Mouse (Mus musculus): ENCODE data around the gene Swi5. TPM values are rescaled to one million over a fixed set of nuclear protein-coding genes. Genes with fewer than 3 reads are reported as not detected.
"Not testable (repeated sequence)": the region's sequence is repeated elsewhere in the genome, so short reads cannot be mapped to it uniquely, and the experiment has no call there.

Swi5 gene
- polyA plus RNA-seq, 1 experiment from 2014 or later: 380 TPM

DNA sequence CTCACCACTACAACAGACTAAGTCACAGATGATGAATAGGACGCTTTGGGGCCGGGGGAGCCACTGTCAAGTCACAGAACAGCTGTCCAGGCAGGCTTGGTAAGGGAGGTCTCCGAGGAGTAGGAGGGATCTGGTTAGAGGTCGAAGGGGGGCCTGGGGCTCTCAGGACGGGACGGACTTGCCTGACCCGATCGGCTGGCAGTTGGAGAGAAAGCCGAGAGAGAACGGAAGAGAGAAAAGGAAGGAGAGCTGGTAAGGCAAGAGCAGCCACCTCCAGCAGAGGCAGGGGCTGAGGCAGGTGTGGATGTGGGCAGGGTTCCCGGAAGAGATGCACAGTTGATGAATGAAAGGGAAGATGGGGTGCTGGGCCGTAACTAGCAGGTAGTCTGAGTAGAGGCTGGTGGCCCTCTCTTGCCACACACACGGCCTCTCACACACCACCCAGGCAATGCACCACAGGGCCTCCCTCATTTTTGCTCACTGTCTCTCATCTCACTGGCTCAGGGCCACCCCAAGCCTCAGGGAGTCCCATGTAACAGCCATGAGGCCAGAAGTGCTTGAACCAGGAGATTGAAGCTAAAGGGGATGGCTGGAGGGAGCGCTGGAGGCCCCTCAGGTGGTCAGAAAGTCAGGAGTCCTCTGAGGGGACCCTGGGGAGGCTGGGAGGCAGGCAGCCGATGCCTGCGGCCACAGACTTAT is 21.1 kb upstream of the Swi5 start:
- ATAC-seq (ENCODE audit: low FRiP score): no peak
- Histone ChIP-seq H3K4me3 (no peak overlapping the region), H3K36me3 (peaks cover 55% of the 10 kb centered on the region), H3K27me3 (peaks cover 16% of the 10 kb centered on the region; the same call in 1 of the 2 replicates), H3K27ac (no peak overlapping the region), H3K4me1 (peaks cover 26% of the 10 kb centered on the region), H3K4me2 (replicated peaks) (no peak overlapping the region), H3K9me3 (replicated peaks) (no peaks in the 10 kb centered on the region), H3K9ac (no peak overlapping the region)
- 82% methylated on average over 16 of the region's 16 CpGs for WGBS

DNA sequence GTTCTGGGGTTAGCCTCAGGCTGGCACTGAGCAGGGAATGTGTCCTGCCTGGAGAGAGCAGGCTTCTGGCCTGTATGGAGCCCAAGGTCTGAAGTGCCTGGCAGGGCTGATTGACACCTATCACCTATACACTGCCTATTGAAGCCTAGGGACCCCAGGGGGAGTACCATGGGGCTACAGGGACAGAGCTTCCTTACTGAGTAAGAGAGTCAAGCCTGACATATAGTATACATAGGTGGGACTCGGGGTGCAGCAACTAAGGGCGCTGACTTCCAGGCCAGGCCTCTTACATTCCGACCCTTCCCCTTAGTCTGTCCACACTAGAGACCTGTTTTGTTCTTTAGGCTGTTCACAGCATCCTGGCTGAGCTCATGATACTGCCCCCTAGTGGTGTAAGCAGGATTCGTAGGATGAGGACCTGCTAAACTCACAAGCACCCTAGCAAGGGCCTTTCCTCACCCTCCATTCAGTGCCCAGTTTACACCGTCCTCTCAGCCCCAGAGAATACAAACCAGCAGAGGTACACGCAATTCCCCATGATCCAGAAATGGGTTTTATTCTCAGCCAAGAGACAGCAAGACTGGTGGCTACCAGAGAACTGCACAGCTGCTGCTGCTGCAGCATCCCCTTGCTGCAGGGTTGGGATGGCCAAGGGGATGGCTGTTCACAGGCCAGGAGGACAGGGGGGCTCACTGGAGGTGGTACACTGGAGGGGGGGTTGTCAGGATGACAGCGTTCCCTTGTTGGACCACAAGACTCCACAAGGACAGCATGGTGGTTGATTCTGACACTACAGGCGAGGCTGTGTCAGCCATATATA is 20.3 kb upstream of the Swi5 start:
- 55% methylated on average over 8 of the region's 8 CpGs for WGBS
- no peak overlapping the region for H3K27ac ChIP-seq

DNA sequence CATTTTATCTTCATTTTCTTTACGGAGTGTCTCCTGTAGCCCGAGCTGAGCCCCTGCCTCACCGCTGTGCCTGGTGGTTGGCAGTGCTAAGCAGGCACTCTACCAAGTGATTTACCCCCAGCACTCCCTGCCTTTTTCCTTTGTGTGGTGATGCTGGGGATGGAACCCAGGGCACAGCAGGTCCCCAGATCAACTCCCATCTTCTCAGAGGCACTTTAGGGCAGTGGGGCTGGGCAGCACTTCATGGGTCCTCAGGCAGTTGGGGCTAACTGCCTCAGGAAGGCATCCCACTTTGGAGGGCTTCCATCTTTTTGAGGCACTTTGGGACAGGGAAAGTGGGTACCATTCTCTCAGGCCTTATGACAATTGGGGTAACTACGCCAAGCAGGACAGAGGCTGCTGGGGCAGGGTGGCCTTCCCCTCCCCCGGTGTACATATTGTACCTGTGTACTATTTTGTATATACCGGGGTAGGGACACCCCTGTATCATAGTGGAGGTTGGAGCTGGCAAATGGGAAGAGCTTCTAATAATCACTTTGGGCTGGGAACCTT is 19.4 kb upstream of the Swi5 start:
- ATAC-seq (ENCODE audit: low FRiP score): no peak
- H3K36me3 ChIP-seq: peaks cover 72% of the 10 kb centered on the region
- H3K9ac ChIP-seq: no peak overlapping the region
- H3K27ac ChIP-seq: no peak overlapping the region
- H3K27me3 ChIP-seq: peaks cover 5% of the 10 kb centered on the region; the same call in 1 of the 2 replicates
- H3K4me3 ChIP-seq: no peak overlapping the region
- H3K9me3 ChIP-seq (replicated peaks): no peaks in the 10 kb centered on the region
- peaks cover 27% of the 10 kb centered on the region for H3K4me1 ChIP-seq
- no peak overlapping the region for H3K4me2 ChIP-seq (replicated peaks)
- 92% methylated on average over 6 of the region's 6 CpGs for WGBS

More for the DNA sequence above, 20.3 kb upstream of the Swi5 start:
- Histone ChIP-seq H3K4me2 (replicated peaks) (no peak overlapping the region), H3K9ac (no peak overlapping the region), H3K4me3 (no peak overlapping the region), H3K36me3 (peaks cover 64% of the 10 kb centered on the region), H3K9me3 (replicated peaks) (no peaks in the 10 kb centered on the region), H3K27me3 (peaks cover 12% of the 10 kb centered on the region; the same call in 1 of the 2 replicates), H3K4me1 (peaks cover 29% of the 10 kb centered on the region)
- no peak for ATAC-seq (ENCODE audit: low FRiP score)

DNA sequence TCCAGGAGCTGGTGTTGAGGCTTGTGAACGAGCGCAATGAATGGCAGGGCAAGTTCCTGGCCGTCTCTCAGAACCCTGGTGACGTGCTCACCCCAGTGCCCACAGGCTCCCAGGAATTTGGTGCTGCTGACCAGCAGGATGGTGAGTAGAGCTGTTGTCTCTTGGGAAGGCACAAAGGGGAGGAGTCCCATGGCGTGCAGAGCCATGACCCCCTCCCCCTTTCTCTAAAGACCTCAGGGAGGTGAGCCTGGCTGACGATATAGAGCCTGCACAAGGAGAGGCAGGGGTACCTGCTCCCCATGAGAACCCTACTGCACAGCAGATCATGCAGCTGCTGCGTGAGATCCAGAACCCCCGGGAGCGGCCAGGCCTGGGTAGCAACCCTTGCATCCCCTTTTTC is 18.3 kb upstream of the Swi5 start:
- Histone ChIP-seq H3K4me2 (replicated peaks) (no peak overlapping the region), H3K9ac (no peak overlapping the region), H3K27ac (no peak overlapping the region), H3K4me3 (no peak overlapping the region), H3K9me3 (replicated peaks) (no peaks in the 10 kb centered on the region), H3K4me1 (peaks cover 15% of the 10 kb centered on the region), H3K27me3 (no peaks in the 10 kb centered on the region), H3K36me3 (peaks cover 78% of the 10 kb centered on the region)
- WGBS: 77% methylated on average over 9 of the region's 9 CpGs
- no peak for ATAC-seq (ENCODE audit: low FRiP score)

DNA sequence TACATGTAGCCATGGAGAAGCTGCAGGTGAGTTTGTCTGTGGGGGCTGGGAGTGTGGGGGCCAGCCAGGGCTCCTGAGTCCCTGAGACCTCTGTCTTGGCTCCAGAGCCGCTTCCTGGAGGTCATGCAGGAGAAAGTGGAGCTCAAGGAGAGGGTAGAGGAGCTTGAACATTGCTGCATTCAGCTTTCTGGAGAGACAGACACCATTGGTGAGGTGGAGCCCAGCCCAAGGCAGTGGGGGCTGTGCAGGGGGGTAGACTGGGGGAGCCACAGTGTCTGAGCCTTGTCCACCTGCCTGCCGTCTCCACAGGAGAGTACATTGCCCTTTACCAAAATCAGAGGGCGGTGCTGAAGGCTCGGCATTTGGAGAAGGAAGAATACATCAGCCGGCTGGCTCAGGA is 17.8 kb upstream of the Swi5 start:
- peaks cover 80% of the 10 kb centered on the region for H3K36me3 ChIP-seq
- 86% methylated on average over 5 of the region's 5 CpGs for WGBS
- no peaks in the 10 kb centered on the region for H3K27me3 ChIP-seq
- H3K4me1 ChIP-seq: peaks cover 10% of the 10 kb centered on the region
- no peak for ATAC-seq (ENCODE audit: low FRiP score)
- H3K4me2 ChIP-seq (replicated peaks): no peak overlapping the region
- no peaks in the 10 kb centered on the region for H3K9me3 ChIP-seq (replicated peaks)
- H3K9ac ChIP-seq: no peak overlapping the region
- no peak overlapping the region for H3K27ac ChIP-seq
- no peak overlapping the region for H3K4me3 ChIP-seq

DNA sequence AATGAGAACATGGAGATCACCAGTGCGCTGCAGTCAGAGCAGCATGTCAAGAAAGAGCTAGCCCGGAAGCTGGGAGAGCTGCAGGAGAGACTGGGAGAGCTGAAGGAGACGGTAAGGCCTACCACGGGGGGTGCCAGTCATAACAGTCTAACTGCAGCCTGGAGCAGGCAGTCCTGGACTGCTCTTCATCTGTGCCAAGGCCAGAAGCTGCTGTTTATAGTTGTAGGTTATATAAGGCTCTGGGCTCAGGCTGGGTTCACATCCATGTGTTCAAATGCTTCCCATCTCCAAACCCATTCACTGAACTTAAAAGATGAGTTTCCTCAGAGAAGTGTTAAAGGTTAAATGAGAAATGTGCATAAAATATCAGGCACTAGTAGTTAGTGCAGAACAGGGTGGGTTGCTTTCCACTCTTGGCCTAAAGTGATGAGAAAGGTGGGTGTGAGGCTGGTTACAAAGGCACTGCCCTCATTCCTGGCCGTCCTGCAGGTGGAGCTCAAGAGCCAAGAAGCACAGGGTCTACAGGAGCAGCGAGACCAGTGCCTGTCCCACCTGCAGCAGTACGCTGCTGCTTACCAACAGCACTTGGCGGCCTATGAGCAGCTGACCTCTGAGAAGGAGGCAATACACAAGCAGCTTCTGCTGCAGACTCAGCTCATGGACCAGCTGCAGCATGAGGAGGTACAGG is 16.4 kb upstream of the Swi5 start:
- no peaks in the 10 kb centered on the region for H3K9me3 ChIP-seq (replicated peaks)
- H3K4me1 ChIP-seq: peaks cover 4% of the 10 kb centered on the region
- H3K27ac ChIP-seq: 0 out of 2 replicates have a peak overlapping the region, but pooled peaks have one; percentile 32
- WGBS: 60% methylated on average over 8 of the region's 8 CpGs
- H3K4me2 ChIP-seq (replicated peaks): no peak overlapping the region
- H3K27me3 ChIP-seq: no peaks in the 10 kb centered on the region
- peak overlapping the region; percentile 13; the same call in 1 of the 2 replicates for H3K9ac ChIP-seq
- ATAC-seq (ENCODE audit: low FRiP score): no peak
- H3K36me3 ChIP-seq: peaks cover 79% of the 10 kb centered on the region
- H3K4me3 ChIP-seq: no peak overlapping the region

DNA sequence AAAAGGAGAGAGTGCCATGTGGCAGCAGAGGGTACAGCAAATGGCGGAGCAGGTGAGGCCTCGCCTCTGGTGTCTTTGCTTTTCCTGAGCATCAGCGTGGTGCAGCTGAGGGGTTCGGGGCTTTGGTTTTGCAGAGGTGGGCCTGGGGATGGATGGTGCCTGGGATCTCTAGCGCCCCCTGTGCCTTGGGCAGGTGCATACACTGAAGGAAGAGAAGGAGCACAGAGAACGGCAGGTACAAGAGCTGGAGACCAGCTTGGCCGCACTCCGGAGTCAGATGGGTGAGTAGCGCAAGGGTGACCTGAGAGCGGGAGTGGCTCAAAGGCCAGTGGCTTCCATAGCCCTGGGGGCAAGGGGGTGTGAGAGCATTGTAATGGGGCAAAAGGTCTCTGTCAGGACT is 15.1 kb upstream of the Swi5 start:
- no peak overlapping the region for H3K4me2 ChIP-seq (replicated peaks)
- peaks cover 4% of the 10 kb centered on the region for H3K4me1 ChIP-seq
- H3K9ac ChIP-seq: no peak overlapping the region
- H3K4me3 ChIP-seq: no peak overlapping the region
- peak overlapping the region; percentile 48 for H3K27ac ChIP-seq
- no peaks in the 10 kb centered on the region for H3K27me3 ChIP-seq
- no peaks in the 10 kb centered on the region for H3K9me3 ChIP-seq (replicated peaks)
- H3K36me3 ChIP-seq: peaks cover 82% of the 10 kb centered on the region
- no peak for ATAC-seq (ENCODE audit: low FRiP score)
- WGBS: 86% methylated on average over 10 of the region's 10 CpGs

DNA sequence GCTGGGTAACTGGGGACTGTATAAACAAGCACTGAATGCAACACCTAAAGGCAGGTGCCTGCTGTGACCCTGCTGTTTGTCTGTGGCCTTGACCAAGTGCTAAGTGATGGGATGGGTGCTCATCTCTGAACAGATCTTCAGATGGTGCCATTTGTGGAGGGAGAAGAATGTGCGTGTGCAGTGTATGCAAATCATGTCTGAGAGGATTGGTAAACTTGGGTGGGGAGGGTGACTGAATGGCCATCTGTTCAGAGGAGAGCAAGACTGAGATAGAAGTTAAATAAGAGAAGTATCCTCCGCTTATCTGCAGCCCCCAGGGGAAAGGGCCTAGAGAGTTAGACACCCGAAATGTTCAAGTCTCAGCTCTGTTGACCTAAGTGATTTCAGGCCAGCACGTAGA is 11.6 kb upstream of the Swi5 start:
- no peak overlapping the region for H3K4me2 ChIP-seq (replicated peaks)
- H3K9me3 ChIP-seq (replicated peaks): no peaks in the 10 kb centered on the region
- no peak overlapping the region for H3K9ac ChIP-seq
- WGBS: 87% methylated on average over 4 of the region's 4 CpGs
- peaks cover 77% of the 10 kb centered on the region for H3K36me3 ChIP-seq
- H3K27me3 ChIP-seq: no peaks in the 10 kb centered on the region
- ATAC-seq (ENCODE audit: low FRiP score): no peak
- H3K4me3 ChIP-seq: no peak overlapping the region
- peaks cover 4% of the 10 kb centered on the region for H3K4me1 ChIP-seq
- H3K27ac ChIP-seq: no peak overlapping the region

DNA sequence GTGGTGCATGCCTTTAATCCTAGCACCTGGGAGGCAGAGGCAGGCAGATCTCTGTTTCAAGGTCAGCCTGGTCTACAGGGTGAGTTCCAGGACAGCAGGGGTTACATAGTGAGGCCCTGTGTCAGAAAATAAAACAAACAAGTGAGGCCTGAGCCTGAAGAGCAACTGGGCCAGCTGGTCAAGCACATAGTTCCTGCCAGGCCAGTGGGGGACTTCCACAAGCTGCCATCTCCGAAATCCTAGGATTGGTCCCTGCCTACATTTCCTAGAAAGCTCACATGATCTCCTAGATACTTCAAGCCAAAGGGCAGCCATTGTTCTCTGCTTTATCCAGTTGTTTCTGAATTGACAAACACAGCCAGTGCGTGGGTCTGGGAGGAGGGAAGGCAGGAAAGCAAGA is 8.0 kb upstream of the Swi5 start:
- H3K27ac ChIP-seq; H3K9me3 ChIP-seq (replicated peaks); H3K4me1 ChIP-seq; H3K4me3 ChIP-seq; H3K27me3 ChIP-seq; H3K9ac ChIP-seq; ATAC-seq (ENCODE audit: low FRiP score); H3K4me2 ChIP-seq (replicated peaks): not testable (repeated sequence)
- 79% methylated on average over 2 of the region's 2 CpGs for WGBS
- peaks cover 65% of the 10 kb centered on the region for H3K36me3 ChIP-seq

DNA sequence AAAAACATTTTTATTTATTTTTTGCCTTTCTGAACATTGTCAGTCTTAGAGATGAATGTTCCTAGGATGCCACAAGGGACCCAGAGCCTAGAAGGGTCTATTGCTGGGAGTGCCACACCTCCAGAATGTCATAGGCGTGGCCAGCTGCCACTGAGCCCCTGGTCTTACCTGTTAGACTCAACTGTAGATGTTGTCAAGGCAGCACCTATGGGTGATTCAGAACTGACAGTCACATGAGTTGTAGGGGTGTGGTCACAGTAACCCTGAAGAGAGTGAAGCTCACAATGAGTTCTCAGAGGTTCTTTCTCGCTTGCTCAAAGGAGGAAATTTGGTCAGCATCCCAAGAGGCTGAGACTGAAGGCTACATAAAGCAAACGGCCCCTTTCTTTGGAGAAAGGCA is 7.4 kb upstream of the Swi5 start:
- H3K4me2 ChIP-seq (replicated peaks): no peak overlapping the region
- ATAC-seq (ENCODE audit: low FRiP score): no peak
- 88% methylated on average over 3 of the region's 3 CpGs for WGBS
- no peaks in the 10 kb centered on the region for H3K27me3 ChIP-seq
- no peak overlapping the region for H3K27ac ChIP-seq
- H3K9ac ChIP-seq: no peak overlapping the region
- no peaks in the 10 kb centered on the region for H3K9me3 ChIP-seq (replicated peaks)
- H3K36me3 ChIP-seq: peaks cover 64% of the 10 kb centered on the region
- H3K4me1 ChIP-seq: no peaks in the 10 kb centered on the region
- H3K4me3 ChIP-seq: no peak overlapping the region

DNA sequence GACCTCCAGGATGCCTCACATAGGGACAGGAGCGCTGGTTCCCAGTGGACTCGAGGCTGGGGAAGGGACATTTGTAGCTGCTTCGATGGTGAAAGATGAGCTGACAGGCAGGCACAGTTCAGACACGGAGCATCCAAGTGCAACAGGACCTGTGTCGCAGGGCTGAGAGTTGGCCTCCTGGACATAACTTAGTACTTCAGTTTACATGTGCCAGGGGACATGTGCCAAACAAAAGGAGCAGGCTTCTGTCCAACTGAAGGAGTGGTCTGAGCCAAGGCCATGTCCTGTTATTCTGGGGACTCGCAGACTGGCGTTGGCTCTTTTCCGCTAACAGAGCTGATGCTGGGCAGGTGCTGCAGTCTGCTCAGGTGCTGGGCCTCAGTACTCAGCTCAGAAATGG is 6.5 kb upstream of the Swi5 start:
- H3K4me1 ChIP-seq: peaks cover 2% of the 10 kb centered on the region
- no peak overlapping the region for H3K4me3 ChIP-seq
- no peak for ATAC-seq (ENCODE audit: low FRiP score)
- H3K27me3 ChIP-seq: no peaks in the 10 kb centered on the region
- no peak overlapping the region for H3K4me2 ChIP-seq (replicated peaks)
- peaks cover 55% of the 10 kb centered on the region for H3K36me3 ChIP-seq
- H3K9ac ChIP-seq: no peak overlapping the region
- H3K27ac ChIP-seq: no peak overlapping the region
- no peaks in the 10 kb centered on the region for H3K9me3 ChIP-seq (replicated peaks)
- 85% methylated on average over 8 of the region's 8 CpGs for WGBS

DNA sequence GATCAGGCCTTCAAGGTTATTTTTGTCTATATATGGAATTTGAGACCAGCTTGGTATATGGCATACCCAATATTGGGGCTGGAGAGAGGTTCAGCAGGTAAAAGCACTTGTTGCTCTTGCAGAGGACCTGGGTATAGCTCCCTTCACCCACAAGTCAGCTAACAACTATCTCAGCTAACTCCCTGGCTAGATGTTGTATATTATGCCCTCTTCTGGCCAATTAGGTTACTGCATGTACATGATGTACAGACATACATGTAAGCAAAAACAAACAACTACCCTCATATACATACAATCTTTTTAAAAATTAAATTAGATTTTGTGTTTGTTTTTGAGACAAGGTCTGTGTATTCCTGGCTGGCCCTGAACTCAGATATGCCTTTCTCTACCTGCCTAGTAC is 1.7 kb upstream of the Swi5 start:
- ATAC-seq (ENCODE audit: low FRiP score): no peak
- no peak overlapping the region for H3K27ac ChIP-seq
- 0 out of 2 replicates have a peak overlapping the region, but pooled peaks have one; percentile 64 for H3K4me2 ChIP-seq (replicated peaks)
- H3K9ac ChIP-seq: no peak overlapping the region
- H3K4me3 ChIP-seq: no peak overlapping the region
- H3K9me3 ChIP-seq (replicated peaks): no peaks in the 10 kb centered on the region
- no peaks in the 10 kb centered on the region for H3K27me3 ChIP-seq
- peaks cover 21% of the 10 kb centered on the region for H3K36me3 ChIP-seq
- H3K4me1 ChIP-seq: peaks cover 20% of the 10 kb centered on the region

Data from hindbrain, embryonic 12.5 days (tissue).